Mouse (Mus musculus): ENCODE results near the gene Yrdc.

DNA sequence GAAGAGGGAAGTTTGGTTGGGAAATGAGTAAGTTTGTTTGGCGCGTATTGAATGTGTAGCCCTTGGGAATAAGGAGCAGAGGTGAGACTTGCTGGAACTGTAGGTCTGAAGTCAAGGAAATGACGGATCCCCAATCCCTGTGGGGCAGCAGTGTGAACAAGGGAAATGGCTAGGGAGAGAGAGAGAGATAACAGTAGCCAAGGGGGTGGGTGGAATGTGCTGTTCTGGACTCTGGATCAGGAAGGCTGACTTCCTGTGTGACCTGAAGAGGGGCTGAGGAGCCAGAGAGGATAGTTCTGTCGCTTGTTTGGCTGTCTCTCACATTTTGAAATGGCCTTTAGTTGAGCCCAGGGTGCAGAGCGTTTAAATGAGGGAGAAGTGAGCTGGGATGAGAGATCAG is 42.0 kb upstream of the Yrdc start:
- TF ChIP-seq POLR2A (IDR thresholded peaks at IDR 0.05; ENCODE audit: borderline replicate concordance, control insufficient read depth, low read depth, low read length) = no peak
- TF ChIP-seq CTCF (IDR thresholded peaks at IDR 0.05; ENCODE audit: control insufficient read depth, insufficient read depth, low read length) = no peak
